Mouse (Mus musculus): Measurements from ENCODE around the gene Gm20696. TPM values are rescaled to one million over a fixed set of nuclear protein-coding genes. Genes with fewer than 3 reads are reported as not detected.

The Gm20696 gene
- polyA plus RNA-seq, 1 experiment from 2014 or later, result 6.9 TPM

GRCm38 (mm10) chr6:99619466-99619865 lies 47.1 kb downstream of the Gm20696 start:
- H3K4me3 ChIP-seq, result no peak overlapping the region
- H3K27me3 ChIP-seq, result peaks cover 17% of the 10 kb centered on the region
- no peak overlapping the region for H3K4me2 ChIP-seq (replicated peaks)
- no peaks in the 10 kb centered on the region for H3K9me3 ChIP-seq
- WGBS, result 78% methylated on average over 8 of the region's 8 CpGs
- no peak for ATAC-seq (ENCODE audit: low FRiP score, low read depth)
- H3K36me3 ChIP-seq, result no peaks in the 10 kb centered on the region
- H3K27ac ChIP-seq (replicated peaks), result no peak overlapping the region
- H3K4me1 ChIP-seq, result peaks cover 27% of the 10 kb centered on the region
- H3K9ac ChIP-seq (replicated peaks), result no peak overlapping the region

GRCm38 (mm10) chr6:99617867-99618266 lies 48.7 kb downstream of the Gm20696 start:
- no peak overlapping the region for H3K4me3 ChIP-seq
- no peak for ATAC-seq (ENCODE audit: low FRiP score, low read depth)
- H3K4me2 ChIP-seq (replicated peaks), result no peak overlapping the region
- H3K27me3 ChIP-seq, result peaks cover 32% of the 10 kb centered on the region
- H3K9ac ChIP-seq (replicated peaks), result no peak overlapping the region
- peaks cover 18% of the 10 kb centered on the region for H3K4me1 ChIP-seq
- WGBS, result 57% methylated on average over 7 of the region's 7 CpGs
- H3K36me3 ChIP-seq, result no peaks in the 10 kb centered on the region
- no peaks in the 10 kb centered on the region for H3K9me3 ChIP-seq
- H3K27ac ChIP-seq (replicated peaks), result no peak overlapping the region

GRCm38 (mm10) chr6:99617415-99617814 lies 49.2 kb downstream of the Gm20696 start:
- Histone ChIP-seq H3K4me3 (no peak overlapping the region), H3K36me3 (no peaks in the 10 kb centered on the region), H3K4me2 (replicated peaks) (no peak overlapping the region), H3K27ac (replicated peaks) (no peak overlapping the region), H3K9ac (replicated peaks) (no peak overlapping the region), H3K27me3 (peaks cover 32% of the 10 kb centered on the region), H3K9me3 (no peaks in the 10 kb centered on the region), H3K4me1 (peaks cover 15% of the 10 kb centered on the region)
- 48% methylated on average over 1 of the region's 1 CpGs for WGBS
- ATAC-seq (ENCODE audit: low FRiP score, low read depth), result no peak

- no peak overlapping the region; the same call in 1 of the 2 replicates for H3K4me2 ChIP-seq (replicated peaks)
- H3K27ac ChIP-seq (replicated peaks), result no peak overlapping the region
- no peak overlapping the region for H3K9ac ChIP-seq (replicated peaks)
- ATAC-seq (ENCODE audit: low FRiP score, low read depth), result peak; percentile 41; the same call in 1 of the 2 replicates
- WGBS, result 11% methylated on average over 10 of the region's 10 CpGs
- H3K27me3 ChIP-seq, result peaks cover 38% of the 10 kb centered on the region
- H3K4me1 ChIP-seq, result peaks cover 20% of the 10 kb centered on the region
- H3K9me3 ChIP-seq, result no peaks in the 10 kb centered on the region
- no peaks in the 10 kb centered on the region for H3K36me3 ChIP-seq
- no peak overlapping the region for H3K4me3 ChIP-seq
These were observed 51.3 kb downstream of the Gm20696 start for GRCm38 (mm10) chr6:99615272-99615751.

- Histone ChIP-seq H3K9me3 (no peaks in the 10 kb centered on the region), H3K4me2 (replicated peaks) (no peak overlapping the region; the same call in 1 of the 2 replicates), H3K4me3 (no peak overlapping the region), H3K27me3 (peaks cover 42% of the 10 kb centered on the region), H3K36me3 (no peaks in the 10 kb centered on the region), H3K27ac (replicated peaks) (no peak overlapping the region), H3K9ac (replicated peaks) (no peak overlapping the region), H3K4me1 (peaks cover 20% of the 10 kb centered on the region)
- WGBS, result 62% methylated on average over 17 of the region's 17 CpGs
- ATAC-seq (ENCODE audit: low FRiP score, low read depth), result no peak
These were observed 51.9 kb downstream of the Gm20696 start for GRCm38 (mm10) chr6:99614566-99615271.

- peaks cover 20% of the 10 kb centered on the region for H3K4me1 ChIP-seq
- no peak overlapping the region for H3K4me3 ChIP-seq
- no peaks in the 10 kb centered on the region for H3K9me3 ChIP-seq
- H3K27me3 ChIP-seq, result peaks cover 39% of the 10 kb centered on the region
- no peak overlapping the region for H3K27ac ChIP-seq (replicated peaks)
- no peak for ATAC-seq (ENCODE audit: low FRiP score, low read depth)
- H3K4me2 ChIP-seq (replicated peaks), result no peak overlapping the region
- no peaks in the 10 kb centered on the region for H3K36me3 ChIP-seq
- H3K9ac ChIP-seq (replicated peaks), result no peak overlapping the region
- 68% methylated on average over 6 of the region's 6 CpGs for WGBS
These were observed 54.7 kb downstream of the Gm20696 start for GRCm38 (mm10) chr6:99611866-99612265.

- ATAC-seq (ENCODE audit: low FRiP score, low read depth), result no peak
- Histone ChIP-seq H3K4me1 (peaks cover 18% of the 10 kb centered on the region), H3K9ac (replicated peaks) (no peak overlapping the region), H3K36me3 (no peaks in the 10 kb centered on the region), H3K27ac (replicated peaks) (no peak overlapping the region), H3K9me3 (no peaks in the 10 kb centered on the region), H3K27me3 (peaks cover 33% of the 10 kb centered on the region), H3K4me3 (no peak overlapping the region), H3K4me2 (replicated peaks) (no peak overlapping the region)
- WGBS, result 63% methylated on average over 14 of the region's 14 CpGs
These were observed 55.9 kb downstream of the Gm20696 start for GRCm38 (mm10) chr6:99610454-99611427.

GRCm38 (mm10) chr6:99606079-99606478 lies 60.5 kb downstream of the Gm20696 start:
- Histone ChIP-seq H3K4me3 (no peak overlapping the region), H3K27me3 (peaks cover 13% of the 10 kb centered on the region), H3K4me1 (peaks cover 5% of the 10 kb centered on the region; the same call in 1 of the 2 replicates), H3K27ac (replicated peaks) (no peak overlapping the region), H3K4me2 (replicated peaks) (no peak overlapping the region), H3K9ac (replicated peaks) (no peak overlapping the region), H3K36me3 (no peaks in the 10 kb centered on the region), H3K9me3 (no peaks in the 10 kb centered on the region)
- 56% methylated on average over 7 of the region's 7 CpGs for WGBS
- ATAC-seq (ENCODE audit: low FRiP score, low read depth), result no peak

- H3K4me3 ChIP-seq, result no peak overlapping the region
- H3K9ac ChIP-seq (replicated peaks), result no peak overlapping the region
- WGBS, result 80% methylated on average over 2 of the region's 2 CpGs
- no peaks in the 10 kb centered on the region for H3K36me3 ChIP-seq
- no peak overlapping the region for H3K4me2 ChIP-seq (replicated peaks)
- no peaks in the 10 kb centered on the region for H3K9me3 ChIP-seq
- H3K27ac ChIP-seq (replicated peaks), result no peak overlapping the region
- H3K27me3 ChIP-seq, result peaks cover 9% of the 10 kb centered on the region; the same call in 1 of the 2 replicates
- ATAC-seq (ENCODE audit: low FRiP score, low read depth), result no peak
- peaks cover 1% of the 10 kb centered on the region for H3K4me1 ChIP-seq
These were observed 61.8 kb downstream of the Gm20696 start for GRCm38 (mm10) chr6:99604758-99605157.

- Histone ChIP-seq H3K36me3 (no peaks in the 10 kb centered on the region), H3K4me1 (peaks cover 11% of the 10 kb centered on the region), H3K9ac (replicated peaks) (no peak overlapping the region), H3K27ac (replicated peaks) (no peak overlapping the region), H3K4me2 (replicated peaks) (no peak overlapping the region), H3K4me3 (no peak overlapping the region), H3K27me3 (0 out of 2 replicates have a peak, but pooled peaks cover 4% of the 10 kb centered on the region), H3K9me3 (no peaks in the 10 kb centered on the region)
- 88% methylated on average over 7 of the region's 7 CpGs for WGBS
- no peak for ATAC-seq (ENCODE audit: low FRiP score, low read depth)
These were observed 64.2 kb downstream of the Gm20696 start for GRCm38 (mm10) chr6:99602434-99602833.

GRCm38 (mm10) chr6:99600886-99601285 lies 65.7 kb downstream of the Gm20696 start:
- Histone ChIP-seq H3K27ac (replicated peaks) (no peak overlapping the region), H3K9ac (replicated peaks) (no peak overlapping the region), H3K9me3 (no peaks in the 10 kb centered on the region), H3K4me2 (replicated peaks) (no peak overlapping the region), H3K4me1 (peaks cover 11% of the 10 kb centered on the region), H3K27me3 (0 out of 2 replicates have a peak, but pooled peaks cover 4% of the 10 kb centered on the region), H3K4me3 (no peak overlapping the region), H3K36me3 (no peaks in the 10 kb centered on the region)
- 82% methylated on average over 8 of the region's 8 CpGs for WGBS
- no peak for ATAC-seq (ENCODE audit: low FRiP score, low read depth)

Measured in midbrain, embryonic 12.5 days (tissue).